Mouse (Mus musculus) thymus, adult 2 months (tissue): ENCODE results near the gene Nelfe.

Experiments used
- CTCF ChIP-seq: fragments of 200-500 bp; IDR thresholded peaks from 2 replicates; pipeline ENCODE4 v1.5.1; 2012; ENCODE audit warnings: mild to moderate bottlenecking, control low read depth, low read length, moderate library complexity, borderline replicate concordance; ENCODE audit not compliant: control insufficient read depth, poor library complexity, insufficient read depth; ENCODE audit errors: extremely low read depth
- POLR2A ChIP-seq: fragments of 200-500 bp; IDR thresholded peaks from 2 replicates; pipeline ENCODE4 v1.6.1; 2012; ENCODE audit warnings: mild to moderate bottlenecking, low read length, control low read depth, moderate library complexity; ENCODE audit not compliant: control insufficient read depth, poor library complexity, insufficient read depth; ENCODE audit errors: extremely low read depth

GRCm38 (mm10) chr17:34840736-34841307 is 9.4 kb upstream of the Nelfe start:
- TF ChIP-seq CTCF (no peak), POLR2A (no peak)
